Mouse (Mus musculus): ENCODE data around the gene Oxld1.
A peak's percentile ranks its signal among the peaks of the same experiment; 100 is the strongest.

Gene Oxld1

DNA sequence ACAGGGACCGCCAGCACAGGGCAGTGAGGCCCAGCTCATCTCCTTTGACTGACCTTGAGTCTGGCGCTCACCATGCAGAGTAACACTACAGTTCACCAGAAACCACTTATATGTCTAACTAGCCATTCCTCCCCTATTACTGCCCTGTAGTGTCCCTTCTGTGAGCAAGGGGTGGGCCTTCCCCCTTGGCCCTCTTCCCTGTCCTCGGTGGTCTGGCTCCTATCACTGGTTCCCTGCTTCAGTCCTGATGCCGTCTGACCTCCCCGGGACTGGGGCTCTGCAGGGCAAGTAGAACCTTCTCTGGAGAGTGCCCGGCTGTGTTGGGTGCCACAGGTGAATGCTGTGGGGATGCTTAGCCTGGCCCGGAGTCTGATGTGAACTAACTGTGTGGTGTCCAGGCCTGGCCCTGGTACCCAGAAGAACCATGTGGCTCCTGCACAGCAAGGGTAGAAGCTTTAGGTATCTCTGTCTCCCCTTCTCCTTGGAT lies 25.6 kb upstream of the Oxld1 start:
- no peak for DNase-seq

DNA sequence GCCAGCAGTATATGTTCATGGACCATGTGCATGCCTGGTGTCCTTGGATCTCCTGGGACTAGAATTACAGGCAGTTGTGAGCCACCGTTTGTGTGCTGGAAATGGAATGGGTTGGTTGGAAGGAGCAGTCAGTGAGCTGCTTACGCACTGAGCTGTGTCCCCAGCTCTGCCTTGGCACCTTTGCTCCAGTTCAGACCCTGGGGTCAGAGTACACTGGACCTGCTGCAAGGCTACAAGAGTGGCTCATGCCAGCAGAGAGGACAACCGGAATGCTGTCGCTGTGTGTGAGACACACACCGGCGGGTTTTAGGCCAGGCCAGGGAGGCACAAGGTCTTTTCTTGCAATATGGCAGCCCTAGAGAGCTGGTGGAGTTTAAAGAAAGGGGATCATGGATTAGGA lies 14.2 kb upstream of the Oxld1 start:
- DNase-seq: peak; percentile 83

DNA sequence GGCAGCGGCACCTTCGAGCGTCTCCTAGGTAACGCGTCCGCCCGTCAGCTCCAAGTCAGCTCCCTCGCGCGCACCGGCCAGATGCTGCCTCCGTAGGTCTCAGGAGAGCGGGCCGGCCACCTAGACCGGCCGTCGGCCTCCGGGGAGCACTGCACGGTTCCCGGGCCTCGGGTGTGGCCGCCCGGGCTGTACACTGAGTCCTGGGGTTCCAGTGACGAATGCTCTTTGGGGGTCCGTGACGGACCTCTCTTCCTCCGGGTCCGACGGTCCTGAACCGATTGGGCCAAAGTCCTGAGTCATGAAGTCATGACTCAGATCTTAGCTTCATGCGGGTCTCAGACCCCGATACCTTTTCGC lies 9.8 kb upstream of the Oxld1 start:
- no peak for DNase-seq

DNA sequence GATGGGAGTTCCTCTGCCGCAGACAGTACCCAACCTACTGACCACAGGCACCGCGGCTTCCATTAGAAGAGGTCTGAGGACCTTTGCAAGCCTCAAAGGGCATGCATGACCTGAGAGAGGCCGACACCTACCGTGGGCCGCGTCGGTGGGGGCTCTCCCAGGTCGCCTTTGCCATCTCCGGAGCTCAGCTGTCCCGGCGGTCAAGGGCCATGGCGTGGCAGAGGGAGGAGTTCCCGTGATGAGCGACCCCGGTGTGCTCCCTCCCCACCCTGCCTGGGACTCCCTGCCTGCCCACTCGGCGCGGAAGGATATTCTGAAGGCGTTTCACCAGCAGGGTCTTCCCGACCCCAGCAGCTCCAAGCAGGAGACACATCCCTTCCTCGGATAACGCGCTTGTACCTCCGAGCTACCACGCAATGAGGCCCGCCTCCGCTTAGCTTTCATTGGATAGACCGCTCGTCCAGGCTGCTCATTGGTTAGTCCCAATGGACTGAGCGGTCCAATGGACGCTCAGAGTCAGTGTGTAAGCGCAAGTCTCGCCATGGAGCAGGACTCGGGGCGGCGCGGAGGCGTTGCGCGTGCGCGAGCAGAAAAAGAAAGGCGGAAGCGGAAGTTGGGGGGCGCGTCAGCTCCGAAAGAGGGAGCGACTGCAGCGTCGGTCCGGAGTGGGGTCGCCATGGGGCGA lies 9.3 kb upstream of the Oxld1 start, which contains the start of gene Arl16:
Gene Arl16 (minus strand): TSS at position 557 of the 685 bp plus-strand sequence.
- peak; percentile 94 for DNase-seq

DNA sequence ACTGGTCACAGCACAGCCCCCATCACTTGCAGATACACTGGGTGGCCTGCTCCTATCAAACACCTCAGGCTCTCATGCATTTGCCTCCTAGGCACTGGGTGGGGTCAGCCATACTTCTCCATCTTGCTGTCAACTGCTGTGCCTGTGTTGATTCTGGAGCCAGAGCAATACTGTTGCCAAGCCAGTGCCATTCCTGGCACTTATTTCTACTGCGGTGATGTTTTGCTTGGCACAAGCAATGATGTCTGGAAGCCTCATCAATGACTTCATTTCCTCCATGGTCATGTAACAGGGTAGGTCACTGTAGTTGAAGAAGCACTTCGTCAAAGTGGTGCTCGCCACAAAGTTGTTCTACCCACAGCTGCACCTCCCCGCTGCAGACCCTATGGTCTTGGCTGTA lies 7.7 kb upstream of the Oxld1 start:
- DNase-seq: no peak

DNA sequence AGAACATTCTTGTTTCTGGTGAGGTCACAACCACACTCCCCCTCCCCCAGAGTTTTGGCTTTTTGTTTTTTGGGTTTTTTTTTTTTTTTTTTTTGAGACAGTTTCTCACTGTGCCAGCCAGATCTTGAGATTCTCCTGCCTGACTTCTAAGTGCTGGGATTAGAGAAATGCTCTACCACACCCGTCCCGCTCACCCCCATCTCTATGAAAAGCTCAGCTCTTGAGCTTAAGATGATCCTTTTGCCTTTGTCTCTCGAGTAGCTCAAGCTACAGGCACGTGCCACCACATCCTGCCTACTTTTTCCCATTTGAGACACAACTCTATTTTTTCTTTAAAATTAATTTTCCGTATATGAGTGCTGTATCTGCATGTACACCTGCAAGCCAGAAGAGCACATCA lies 6.5 kb upstream of the Oxld1 start:
- no peak for DNase-seq

DNA sequence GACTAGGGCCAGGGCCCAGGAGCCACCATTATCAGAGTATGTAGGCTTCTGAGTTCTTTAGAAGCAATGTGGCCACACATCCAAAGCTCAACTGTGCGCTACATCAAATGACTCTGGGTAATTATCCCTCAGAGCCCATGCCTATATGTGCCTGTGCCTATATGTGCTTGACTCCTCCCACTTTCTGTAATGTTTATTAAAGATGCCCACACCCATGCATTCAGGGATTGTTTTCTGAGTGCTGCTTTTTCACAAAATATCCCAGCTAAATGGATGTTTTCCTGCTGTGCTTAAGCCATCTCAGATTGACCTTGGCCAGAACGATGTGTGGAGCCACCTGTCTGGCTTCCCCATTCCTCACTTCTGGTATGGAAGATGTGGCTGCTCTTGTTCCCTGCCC lies 5.7 kb upstream of the Oxld1 start:
- no peak for DNase-seq

DNA sequence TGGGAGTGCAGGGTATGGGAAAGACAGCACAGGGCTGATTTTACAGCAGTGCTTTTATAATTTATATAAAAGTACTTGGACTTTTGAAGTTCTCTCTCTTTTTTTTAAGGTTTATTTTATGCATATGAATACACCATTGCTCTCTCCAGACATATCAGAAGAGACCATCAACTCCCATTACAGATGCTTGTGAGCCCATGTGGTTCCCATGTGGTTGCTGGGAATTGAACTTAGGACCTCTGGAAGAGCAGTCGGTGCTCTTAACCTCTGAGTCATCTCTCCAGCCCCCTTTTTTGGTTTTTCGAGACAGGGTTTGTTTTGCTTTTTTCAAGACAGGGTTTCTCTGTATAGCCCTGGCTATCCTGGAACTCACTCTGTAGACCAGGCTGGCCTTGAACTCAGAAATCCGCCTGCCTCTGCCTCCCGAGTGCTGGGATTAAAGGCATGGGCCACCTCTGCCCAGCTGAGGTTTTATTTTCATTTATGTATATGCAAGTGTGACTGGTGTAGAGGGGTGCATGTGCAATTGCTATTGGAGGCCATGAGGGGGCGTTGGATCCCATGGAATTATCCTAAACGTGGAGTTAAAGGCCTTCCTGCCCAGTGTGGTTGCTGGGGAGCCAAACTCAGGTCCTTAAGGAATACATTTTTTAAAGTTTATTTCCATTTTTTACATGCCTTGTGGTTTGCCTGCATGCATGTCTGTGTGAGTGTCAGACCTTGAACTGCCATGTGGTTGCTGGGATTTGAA lies 1.2 kb upstream of the Oxld1 start:
- DNase-seq: no peak

DNA sequence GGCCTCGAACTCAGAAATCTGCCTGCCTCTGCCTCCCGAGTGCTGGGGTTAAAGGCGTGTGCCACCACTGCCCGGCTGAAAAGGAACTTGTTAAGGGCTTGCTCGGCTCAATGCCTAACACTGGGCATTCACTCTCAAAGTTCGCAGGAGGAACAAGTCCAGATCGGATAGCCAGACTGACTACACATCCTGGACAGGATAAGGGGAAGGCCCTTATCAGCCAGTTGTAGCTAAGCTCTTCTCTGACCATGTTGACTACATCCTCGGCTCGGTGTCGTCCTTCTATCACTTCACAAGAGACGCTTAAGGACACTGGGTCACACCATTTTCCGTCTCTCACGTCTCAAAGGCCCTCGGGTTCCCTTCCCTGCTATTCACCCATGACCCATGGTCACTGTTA lies 498 bp downstream of the Oxld1 start:
- no peak for DNase-seq

DNA sequence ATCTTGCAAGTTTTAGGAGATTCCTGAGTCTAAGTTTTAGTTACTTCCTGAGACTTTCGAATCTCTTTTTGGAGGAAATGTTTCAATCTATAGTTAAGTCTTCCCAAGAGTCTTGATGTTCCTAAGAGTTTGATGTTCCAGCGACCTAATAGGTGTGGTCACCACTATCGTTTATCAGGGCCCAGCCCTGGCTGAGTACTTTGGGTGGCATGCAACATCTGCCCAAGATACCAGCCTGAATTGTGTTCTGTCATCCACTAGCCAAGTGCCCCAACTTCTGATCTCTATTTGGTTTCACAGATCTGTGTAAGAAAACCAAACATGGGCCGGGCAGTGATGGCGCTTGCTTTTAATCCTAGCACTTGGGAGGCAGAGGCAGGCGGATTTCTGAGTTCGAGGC lies 2.5 kb downstream of the Oxld1 start:
- DNase-seq: no peak

DNA sequence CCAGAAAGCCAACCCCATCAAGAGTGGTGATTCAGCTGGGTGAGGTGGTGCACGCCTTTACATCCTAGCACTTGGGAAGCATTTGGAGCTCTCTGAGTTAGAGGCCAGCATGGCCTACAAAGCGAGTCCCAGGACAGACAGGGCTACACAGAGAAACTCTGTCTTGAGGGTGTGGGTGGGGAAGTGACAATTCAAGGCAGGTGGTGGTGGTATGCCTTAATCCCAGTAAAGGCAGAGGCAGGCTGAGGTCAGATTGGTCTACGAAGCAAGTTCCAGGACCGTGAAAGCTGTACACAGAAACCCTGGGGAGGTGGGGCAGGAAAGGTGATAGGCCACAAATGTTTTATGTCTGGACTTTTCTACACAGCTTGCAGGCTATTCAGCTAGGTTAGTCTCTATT lies 2.9 kb downstream of the Oxld1 start:
- DNase-seq: no peak

DNA sequence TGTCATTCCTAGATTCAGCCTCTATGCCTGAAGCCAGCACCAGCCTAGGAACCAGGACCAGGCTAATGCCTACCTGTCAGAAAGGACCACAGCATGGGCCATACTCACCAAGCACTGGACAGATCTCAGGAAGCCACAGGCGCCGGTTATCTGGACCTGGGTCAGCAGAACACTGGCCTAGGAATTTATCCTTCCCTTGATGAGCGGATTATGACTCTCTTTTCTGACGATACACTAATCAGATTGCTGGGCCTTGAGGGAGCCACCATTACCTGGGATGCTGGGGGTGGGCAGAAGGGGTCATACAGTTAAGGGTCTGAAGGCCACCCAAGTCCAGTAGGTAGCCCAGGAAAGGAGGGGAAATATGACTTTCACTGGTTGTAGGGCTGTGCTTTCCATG lies 4.6 kb downstream of the Oxld1 start, which contains the start of gene Pde6g:
Gene Pde6g (minus strand): TSS at position 195 of the 400 bp plus-strand sequence.
- no peak for DNase-seq

DNA sequence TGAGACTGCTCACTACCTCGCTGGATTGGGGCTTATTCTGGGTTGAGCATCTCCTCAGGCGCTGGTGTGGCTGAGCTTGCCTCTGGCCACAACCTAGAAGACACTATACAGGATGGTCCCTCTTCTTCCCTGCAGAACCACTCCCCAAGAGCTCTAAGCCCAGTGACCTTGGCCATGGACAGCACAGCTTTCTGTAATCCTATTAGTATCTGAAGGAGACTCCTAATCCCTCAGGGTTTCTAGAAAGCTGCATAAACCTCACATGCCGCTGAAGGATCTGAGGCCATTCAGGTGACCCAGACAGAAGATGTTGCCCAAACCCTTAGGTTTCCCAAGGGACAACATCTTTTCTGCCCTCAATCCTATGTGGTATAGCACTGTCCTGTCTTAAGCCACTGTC lies 5.6 kb downstream of the Oxld1 start:
- DNase-seq: no peak

DNA sequence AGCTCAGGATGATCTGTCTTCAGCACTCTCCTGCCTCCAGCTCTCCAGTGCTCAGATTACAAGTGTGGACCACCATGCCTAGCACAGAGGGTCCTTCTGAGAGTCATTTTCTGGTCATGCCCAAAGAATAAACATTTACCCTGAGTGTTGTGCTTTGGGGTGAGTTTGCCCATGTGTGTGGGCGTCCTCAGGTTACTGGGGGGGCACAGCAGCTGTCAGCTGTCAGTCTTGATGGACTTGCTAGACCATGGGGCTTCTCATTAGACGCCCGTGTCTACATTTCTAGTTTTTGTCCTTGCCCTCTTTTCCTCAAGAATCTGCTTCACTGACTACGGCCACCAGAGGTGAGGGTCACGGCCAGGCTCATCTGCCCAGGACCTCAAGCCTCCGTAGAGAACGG lies 10.7 kb downstream of the Oxld1 start:
- DNase-seq: no peak

DNA sequence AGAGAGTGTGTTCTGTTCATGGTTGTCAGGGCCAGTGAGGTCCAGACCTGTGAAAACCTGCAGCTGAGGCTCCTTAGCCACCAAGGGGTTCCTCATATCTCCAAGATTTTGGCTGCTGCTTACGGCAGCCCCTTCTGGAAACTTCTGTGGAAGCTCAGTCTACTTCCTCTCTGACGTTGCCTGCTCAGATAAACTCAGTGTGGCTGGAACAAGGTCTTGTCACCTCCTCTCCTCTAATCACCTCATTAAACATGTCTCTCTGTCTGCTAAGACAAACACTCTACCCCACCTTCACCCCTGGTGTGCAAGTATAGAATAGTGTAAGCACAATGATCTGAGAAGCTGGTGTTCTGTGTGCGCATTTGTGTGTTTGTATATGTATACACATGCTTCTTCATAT lies 12.4 kb downstream of the Oxld1 start:
- DNase-seq: no peak

DNA sequence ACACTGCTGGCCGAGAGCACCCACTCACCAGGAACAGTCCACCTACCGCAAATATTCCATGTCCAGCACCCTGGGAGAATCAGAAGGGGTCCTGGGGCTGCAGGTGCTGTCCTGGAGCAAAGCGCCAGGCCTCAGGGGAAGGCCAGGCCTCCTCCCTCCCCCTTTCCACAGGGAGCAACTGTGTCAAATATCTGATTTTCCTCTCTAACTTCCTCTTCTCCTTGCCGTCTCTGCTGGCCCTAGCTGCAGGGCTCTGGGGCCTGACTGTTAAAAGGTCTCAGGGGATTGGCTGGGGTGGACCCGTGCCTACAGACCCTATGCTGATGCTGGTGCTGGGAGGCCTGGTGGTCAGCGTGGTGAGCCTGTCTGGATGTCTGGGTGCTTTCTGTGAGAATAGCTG lies 13.8 kb downstream of the Oxld1 start:
- DNase-seq: no peak

DNA sequence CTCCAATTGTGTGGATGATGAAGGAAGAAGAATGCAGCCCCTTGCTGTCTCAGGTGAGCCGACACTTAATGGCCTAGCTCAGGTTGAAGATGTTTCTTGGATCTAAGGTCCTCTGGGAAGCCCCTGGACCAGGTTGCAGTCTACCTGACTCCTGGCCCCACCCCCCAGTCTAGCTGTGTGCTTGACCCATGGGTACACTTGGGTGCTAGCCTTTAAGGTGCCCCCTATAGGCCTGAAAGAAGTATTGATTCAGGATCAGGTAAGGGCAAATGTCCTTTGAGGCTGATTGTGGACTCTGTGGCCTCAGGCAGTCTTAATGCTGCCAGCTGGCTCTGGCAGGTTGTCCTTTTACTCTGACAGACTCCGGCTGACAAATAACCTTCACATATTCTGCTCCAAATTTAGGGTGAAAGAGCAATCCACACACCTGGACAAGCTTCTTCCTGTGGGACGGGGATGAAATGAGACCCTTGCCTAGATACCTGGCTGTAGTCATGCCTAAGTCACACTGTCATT lies 15.0 kb downstream of the Oxld1 start:
- no peak for DNase-seq

DNA sequence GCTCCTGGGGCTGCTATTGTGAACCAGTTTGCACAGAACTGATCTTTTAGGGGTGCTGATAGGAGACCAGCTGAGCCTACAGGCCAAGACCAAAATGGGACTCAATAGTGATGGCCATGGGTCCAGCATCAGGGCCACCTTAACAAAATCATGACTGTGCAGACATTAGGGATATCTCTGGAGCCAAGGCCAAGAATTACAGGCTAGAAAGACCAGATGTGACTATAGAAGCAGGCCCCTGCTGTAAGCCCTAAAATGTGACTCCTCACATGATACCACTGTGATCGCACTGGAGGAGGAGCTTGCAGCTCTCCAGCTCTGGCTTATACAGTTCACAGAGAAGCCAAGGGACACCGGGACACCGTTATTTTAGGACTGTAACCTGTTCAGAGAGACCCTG lies 15.5 kb downstream of the Oxld1 start, which contains the start of gene Tspan10:
Gene Tspan10 (plus strand): TSS at position 301 of the 400 bp plus-strand sequence.
- no peak for DNase-seq

DNA sequence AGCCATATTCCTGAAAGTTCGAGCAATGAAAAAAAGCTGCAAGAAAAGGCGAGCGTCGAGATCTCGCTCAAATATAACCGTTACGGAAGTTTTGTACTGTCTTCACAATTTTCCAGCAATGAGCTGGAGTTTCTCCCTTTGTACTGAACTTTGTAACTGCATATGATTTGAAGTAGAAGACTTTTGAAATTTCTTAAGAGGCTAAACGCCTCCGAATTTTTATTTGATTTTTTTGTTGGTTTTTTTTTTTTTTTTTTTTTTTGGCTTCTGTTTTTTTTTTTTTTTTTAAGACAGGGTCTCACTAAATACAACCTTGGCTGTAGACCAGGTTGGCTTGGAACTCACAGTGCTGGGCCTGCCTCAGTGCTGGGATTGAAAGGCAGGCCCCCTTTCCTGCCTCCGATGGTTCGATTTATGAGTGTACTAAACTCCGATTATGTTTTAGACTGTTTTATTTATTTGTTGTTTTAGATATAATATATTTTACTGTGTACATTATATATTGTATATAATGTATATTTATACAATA lies 19.9 kb downstream of the Oxld1 start:
- no peak for DNase-seq

DNA sequence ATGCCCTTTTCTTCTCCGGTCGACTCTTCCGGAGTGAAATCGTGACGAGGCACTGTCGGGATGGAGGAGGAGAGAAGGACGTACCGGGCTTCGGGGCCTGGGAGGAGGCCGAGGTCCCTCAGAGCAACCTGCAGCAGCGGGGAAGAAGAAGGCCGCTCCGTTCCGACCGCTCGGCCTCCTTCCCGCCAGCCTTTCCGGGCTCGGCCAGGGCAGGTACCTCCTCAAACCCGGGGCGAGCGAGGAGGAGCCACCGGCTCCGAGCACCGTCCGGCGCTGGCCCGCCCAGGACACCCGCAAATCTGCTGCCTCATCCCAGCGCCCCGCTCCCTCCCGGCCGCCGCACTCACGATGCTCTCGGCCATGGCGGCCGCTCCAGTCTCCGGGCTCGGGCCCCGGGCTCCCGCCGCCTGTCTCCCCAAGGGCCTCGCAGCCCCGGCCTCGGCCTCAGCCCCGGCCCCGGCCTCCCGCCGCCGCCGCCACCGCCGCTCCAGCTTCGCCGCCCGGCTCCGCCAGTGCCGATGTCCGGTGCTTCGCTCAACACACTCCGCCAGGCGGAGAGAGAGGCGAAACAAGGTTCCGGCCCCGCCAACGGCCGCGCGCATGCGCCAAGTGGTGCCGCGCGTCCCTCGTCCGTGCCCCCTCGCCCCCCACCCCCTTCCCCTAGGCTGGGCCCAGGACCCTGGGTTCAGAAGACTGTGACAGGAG lies 20.6 kb downstream of the Oxld1 start, which contains the start of gene Nploc4:
Gene Nploc4 (minus strand): TSS at position 557 of the 705 bp plus-strand sequence.
- peak; percentile 73 for DNase-seq

DNA sequence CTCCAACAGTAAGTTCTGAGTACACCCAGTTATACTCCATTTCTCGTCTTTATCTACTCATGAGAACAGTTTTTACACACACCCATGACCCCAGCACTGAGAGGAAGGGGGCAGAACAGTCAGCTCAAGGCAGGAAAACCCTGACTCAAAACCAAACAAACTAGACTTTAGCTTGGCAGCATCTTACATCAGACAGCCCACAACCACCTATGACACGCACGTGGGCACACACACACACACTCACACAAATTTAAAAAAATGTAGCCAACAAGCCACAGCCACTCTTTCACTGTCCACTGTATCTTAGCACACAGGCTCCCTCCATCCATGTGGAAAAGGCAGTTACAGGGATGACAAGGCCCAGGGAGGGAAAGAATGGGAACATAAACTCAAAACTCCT lies 31.1 kb downstream of the Oxld1 start:
- no peak for DNase-seq

DNA sequence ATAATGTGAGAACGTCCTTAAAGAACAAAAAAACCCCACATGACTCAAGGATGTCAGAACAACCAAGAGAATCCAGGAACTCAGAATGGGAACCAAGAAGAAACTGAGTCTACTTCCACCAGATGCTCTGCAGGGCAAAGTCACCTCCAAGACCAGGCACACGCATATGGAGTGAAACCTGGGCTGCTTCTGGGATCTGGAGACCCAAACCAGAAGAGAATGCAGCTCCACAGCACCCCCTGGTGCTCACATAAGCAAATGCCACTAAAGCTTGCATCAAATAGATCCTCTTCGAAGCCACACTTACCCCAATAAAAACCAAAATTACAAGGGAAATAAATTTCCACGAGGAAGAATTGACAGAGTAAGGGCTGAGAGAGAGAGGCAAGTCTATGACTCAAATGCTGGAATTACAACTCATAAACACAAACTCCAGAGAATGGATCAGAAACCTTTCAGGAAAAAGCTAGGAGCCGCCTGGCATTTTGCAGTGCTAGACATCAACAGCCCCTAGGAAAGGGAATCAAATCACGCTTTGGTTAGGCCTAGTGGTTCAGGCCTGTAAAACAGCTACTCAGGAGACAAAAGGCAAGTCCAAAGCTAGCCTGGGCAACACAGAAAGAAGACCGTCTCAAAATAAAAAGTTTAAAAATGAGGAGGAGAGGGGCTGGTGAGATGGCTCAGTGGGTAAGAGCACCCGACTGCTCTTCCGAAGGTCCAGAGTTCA lies 34.1 kb downstream of the Oxld1 start:
- DNase-seq: peak; percentile 41

Measured in kidney, adult 11 months (tissue).